Mouse (Mus musculus) left cerebral cortex, adult 9 months (tissue): Measurements from ENCODE around the gene BC051142.
A peak's percentile ranks its signal among the peaks of the same experiment; 100 is the strongest.
"Not testable (repeated sequence)": the region's sequence is repeated elsewhere in the genome, so short reads cannot be mapped to it uniquely, and the experiment has no call there.

ENCODE experiments used
- DNase-seq, 2 experiments: peaks; one replicate each; pipeline ENCODE4 v3.0.0; 2022; ENCODE audit warnings: low spot score in 2 of 2

BC051142 gene

GRCm38 (mm10) chr17:34398058-34398710, 436 bp upstream of the BC051142 start:
- DNase-seq: peak; percentile 65 to 87

GRCm38 (mm10) chr17:34399394-34399715, 735 bp downstream of the BC051142 start:
- DNase-seq: no peak

- peak; percentile 38 to 81 for DNase-seq
These were observed 12.5 kb downstream of the BC051142 start for GRCm38 (mm10) chr17:34411117-34411516.

- no peak for DNase-seq
These were observed 21.4 kb downstream of the BC051142 start for GRCm38 (mm10) chr17:34420014-34420413.

- peak in 1 of 2 experiments; percentile 37 for DNase-seq
These were observed 29.0 kb downstream of the BC051142 start for GRCm38 (mm10) chr17:34427597-34427996.

- no peak for DNase-seq
These were observed 38.5 kb downstream of the BC051142 start for GRCm38 (mm10) chr17:34437120-34437519.

- no peak for DNase-seq
These were observed 39.0 kb downstream of the BC051142 start for GRCm38 (mm10) chr17:34437606-34438005.

- DNase-seq: peak; percentile 10 to 39
These were observed 40.0 kb downstream of the BC051142 start for GRCm38 (mm10) chr17:34438588-34438987.

- DNase-seq: no peak
These were observed 41.2 kb downstream of the BC051142 start for GRCm38 (mm10) chr17:34439795-34440194.

- no peak for DNase-seq
These were observed 43.4 kb downstream of the BC051142 start for GRCm38 (mm10) chr17:34441990-34442389.

- DNase-seq: no peak
These were observed 49.9 kb downstream of the BC051142 start for GRCm38 (mm10) chr17:34448473-34449041.

GRCm38 (mm10) chr17:34457668-34458067, 59.0 kb downstream of the BC051142 start:
- DNase-seq: no peak

GRCm38 (mm10) chr17:34459255-34459654, 60.6 kb downstream of the BC051142 start:
- DNase-seq: no peak

GRCm38 (mm10) chr17:34465906-34466305, 67.3 kb downstream of the BC051142 start:
- DNase-seq: not testable (repeated sequence)

- no peak for DNase-seq
These were observed 71.9 kb downstream of the BC051142 start for GRCm38 (mm10) chr17:34470491-34470890.

- no peak for DNase-seq
These were observed 76.4 kb downstream of the BC051142 start for GRCm38 (mm10) chr17:34475060-34475459.

- DNase-seq: no peak
These were observed 77.8 kb downstream of the BC051142 start for GRCm38 (mm10) chr17:34476427-34476826.

- DNase-seq: not testable (repeated sequence)
These were observed 78.8 kb downstream of the BC051142 start, which contains the start of gene Btnl4 for GRCm38 (mm10) chr17:34477238-34478013. Gene Btnl4, minus strand, starts transcription at chr17:34477318.

GRCm38 (mm10) chr17:34492796-34493195, 94.2 kb downstream of the BC051142 start:
- no peak for DNase-seq

GRCm38 (mm10) chr17:34495156-34495555, 96.5 kb downstream of the BC051142 start:
- DNase-seq: not testable (repeated sequence)

GRCm38 (mm10) chr17:34496539-34496938, 97.9 kb downstream of the BC051142 start:
- no peak for DNase-seq

- not testable (repeated sequence) for DNase-seq
These were observed 98.7 kb downstream of the BC051142 start for GRCm38 (mm10) chr17:34497319-34497718.

GRCm38 (mm10) chr17:34497726-34498125, 99.1 kb downstream of the BC051142 start:
- not testable (repeated sequence) for DNase-seq
